Mouse (Mus musculus): ENCODE results near the gene C1qbp. TPM values are rescaled to one million over a fixed set of nuclear protein-coding genes. Genes with fewer than 3 reads are reported as not detected.
A peak's percentile ranks its signal among the peaks of the same experiment; 100 is the strongest.

Gene C1qbp
- total and polyA plus RNA-seq, 2 experiments from 2014 or later = 10.3 to 311 TPM

GRCm38 (mm10) chr11:70972586-70972985, 10.2 kb downstream of the C1qbp start:
- 66% methylated on average over 1 of the region's 1 CpGs for WGBS
- H3K27ac ChIP-seq (ENCODE audit: low read depth) = no peak overlapping the region
- no peaks in the 10 kb centered on the region for H3K9me3 ChIP-seq (replicated peaks; ENCODE audit: control insufficient read depth, low read length)
- no peak overlapping the region for H3K4me2 ChIP-seq (ENCODE audit: low read depth, low read length)
- ATAC-seq (ENCODE audit: insufficient read depth, low read depth) = no peak
- H3K27me3 ChIP-seq (ENCODE audit: control insufficient read depth, insufficient read depth, low read length) = no peaks in the 10 kb centered on the region
- no peak overlapping the region for H3K4me3 ChIP-seq (ENCODE audit: low read depth, low read length)
- DNase-seq (ENCODE audit: low spot score) = no peak
- peaks cover 9% of the 10 kb centered on the region for H3K4me1 ChIP-seq (ENCODE audit: control insufficient read depth, insufficient read depth)
- H3K9ac ChIP-seq (replicated peaks; ENCODE audit: low read depth, low read length) = no peak overlapping the region
- peaks cover 49% of the 10 kb centered on the region for H3K36me3 ChIP-seq (replicated peaks; ENCODE audit: control insufficient read depth, insufficient read depth, low read length)
- TF ChIP-seq CTCF (IDR thresholded peaks at IDR 0.05; ENCODE audit: low read depth) (no peak), EP300 (IDR thresholded peaks at IDR 0.05; ENCODE audit: low read depth) (no peak)

DNA sequence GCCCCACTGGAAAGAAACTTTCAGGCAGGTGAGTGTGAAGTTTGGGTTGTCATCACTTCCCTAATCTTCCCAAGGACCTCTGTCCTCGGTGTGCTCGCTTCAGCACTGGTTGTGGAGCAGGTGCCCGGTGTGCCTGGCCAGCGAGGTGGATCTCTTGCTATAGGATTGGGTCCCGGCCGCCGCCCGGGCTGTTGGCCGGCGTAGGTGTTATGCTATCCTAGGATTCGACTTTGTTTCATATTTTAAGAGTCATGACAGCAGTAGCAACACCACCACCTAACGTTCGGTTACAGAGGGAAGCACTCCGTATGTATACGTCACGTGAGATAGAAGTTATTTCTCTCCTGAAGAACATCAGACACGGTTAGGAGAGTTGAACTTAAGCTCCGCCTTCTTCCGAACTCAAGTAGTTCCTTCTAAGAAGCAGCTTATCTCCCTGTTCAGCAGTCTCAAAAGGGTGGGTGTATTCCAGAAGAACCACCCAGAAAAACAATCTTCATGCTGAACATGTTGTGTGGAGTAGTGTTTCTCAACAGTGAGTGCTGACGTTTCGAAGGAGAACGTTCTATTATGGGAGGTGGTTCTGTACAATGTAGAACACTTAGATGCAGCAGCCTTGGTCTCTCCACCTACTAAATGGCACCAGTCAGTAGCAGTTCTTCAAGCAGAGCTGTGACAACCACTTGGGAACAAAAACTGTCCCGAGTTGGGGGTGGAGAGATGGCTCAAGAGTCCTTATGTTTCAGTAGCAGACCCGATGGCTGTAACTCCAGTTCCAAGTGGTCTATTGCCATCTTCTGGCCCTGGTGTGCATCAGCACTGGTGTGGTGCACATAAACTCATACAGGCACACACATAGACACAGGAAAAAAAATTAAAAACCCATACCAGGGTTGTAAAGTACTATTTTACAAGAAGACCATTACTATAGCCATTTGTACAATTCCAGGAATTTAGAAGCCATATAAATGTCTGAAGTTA, 12.0 kb downstream of the C1qbp start:
- peak overlapping the region; percentile 66 for H3K9ac ChIP-seq (replicated peaks; ENCODE audit: low read depth, low read length)
- DNase-seq (ENCODE audit: low spot score) = peak; percentile 39
- peaks cover 41% of the 10 kb centered on the region for H3K36me3 ChIP-seq (replicated peaks; ENCODE audit: control insufficient read depth, insufficient read depth, low read length)
- TF ChIP-seq EP300 (IDR thresholded peaks at IDR 0.05; ENCODE audit: low read depth) (no peak; the same call in 1 of the 2 replicates), CTCF (IDR thresholded peaks at IDR 0.05; ENCODE audit: low read depth) (no peak)
- ATAC-seq (ENCODE audit: insufficient read depth, low read depth) = peak; percentile 6; the same call in 1 of the 2 replicates
- WGBS = 14% methylated on average over 24 of the region's 24 CpGs
- H3K9me3 ChIP-seq (replicated peaks; ENCODE audit: control insufficient read depth, low read length) = no peaks in the 10 kb centered on the region
- peaks cover 9% of the 10 kb centered on the region for H3K4me1 ChIP-seq (ENCODE audit: control insufficient read depth, insufficient read depth)
- H3K4me2 ChIP-seq (ENCODE audit: low read depth, low read length) = peak overlapping the region; percentile 94
- peak overlapping the region; percentile 73 for H3K27ac ChIP-seq (ENCODE audit: low read depth)
- no peaks in the 10 kb centered on the region for H3K27me3 ChIP-seq (ENCODE audit: control insufficient read depth, insufficient read depth, low read length)
- H3K4me3 ChIP-seq (ENCODE audit: low read depth, low read length) = peak overlapping the region; percentile 76

GRCm38 (mm10) chr11:70969821-70970559, 12.8 kb downstream of the C1qbp start, which contains the start of the genes Nup88 and Rpain:
Gene Nup88 (minus strand): TSS chr11:70969973.
Gene Rpain (plus strand): TSS chr11:70970213.
- H3K36me3 ChIP-seq (replicated peaks; ENCODE audit: control insufficient read depth, insufficient read depth, low read length) = peaks cover 41% of the 10 kb centered on the region
- under 1% methylated on average over 43 of the region's 43 CpGs for WGBS
- ATAC-seq (ENCODE audit: insufficient read depth, low read depth) = peak; percentile 97

DNA sequence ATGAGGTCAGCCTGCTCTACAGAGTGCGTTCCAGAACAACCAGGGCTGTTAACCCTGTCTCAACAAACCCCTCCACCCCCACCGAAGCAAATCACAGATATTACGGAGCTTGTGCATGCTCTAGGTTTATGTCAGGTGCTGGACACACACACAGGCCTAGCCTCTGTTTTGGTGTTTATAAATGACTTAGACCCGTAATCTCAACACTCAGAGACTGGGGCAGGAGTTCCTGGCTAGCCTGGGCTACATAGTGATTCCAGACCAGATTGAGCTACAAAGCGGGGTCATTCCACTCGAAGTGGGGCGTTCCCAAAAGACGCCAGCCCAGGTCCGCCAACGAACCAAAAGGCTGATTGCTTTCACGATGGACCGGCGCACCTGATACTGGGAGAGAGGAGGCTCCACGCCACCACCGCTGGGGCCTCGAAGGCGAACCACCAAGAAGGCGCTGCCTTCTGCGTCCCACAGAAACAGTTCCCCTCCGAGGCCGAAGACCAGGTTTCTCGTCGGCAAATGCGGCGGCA, 13.5 kb downstream of the C1qbp start:
- no peak for DNase-seq (ENCODE audit: low spot score)
- H3K4me2 ChIP-seq (ENCODE audit: low read depth, low read length) = peak overlapping the region; percentile 66

More at GRCm38 (mm10) chr11:70969821-70970559, 12.8 kb downstream of the C1qbp start, which contains the start of the genes Nup88 and Rpain:
- peak within 1 kb of the TSS; percentile 80 for H3K9ac ChIP-seq (replicated peaks; ENCODE audit: low read depth, low read length)
- TF ChIP-seq EP300 (IDR thresholded peaks at IDR 0.05; ENCODE audit: low read depth) (peak; percentile 34; the same call in 1 of the 2 replicates), CTCF (IDR thresholded peaks at IDR 0.05; ENCODE audit: low read depth) (no peak)
- peak; percentile 99 for DNase-seq (ENCODE audit: low spot score)
- peak within 1 kb of the TSS; percentile 94 for H3K4me2 ChIP-seq (ENCODE audit: low read depth, low read length)
- no peaks in the 10 kb centered on the region for H3K9me3 ChIP-seq (replicated peaks; ENCODE audit: control insufficient read depth, low read length)
- no peaks in the 10 kb centered on the region for H3K27me3 ChIP-seq (ENCODE audit: control insufficient read depth, insufficient read depth, low read length)
- peak within 1 kb of the TSS; percentile 88 for H3K27ac ChIP-seq (ENCODE audit: low read depth)
- H3K4me1 ChIP-seq (ENCODE audit: control insufficient read depth, insufficient read depth) = peaks cover 9% of the 10 kb centered on the region
- peak within 1 kb of the TSS; percentile 76 for H3K4me3 ChIP-seq (ENCODE audit: low read depth, low read length)

More for the DNA sequence above, 13.5 kb downstream of the C1qbp start:
- H3K27me3 ChIP-seq (ENCODE audit: control insufficient read depth, insufficient read depth, low read length) = no peaks in the 10 kb centered on the region
- peak overlapping the region; percentile 88 for H3K27ac ChIP-seq (ENCODE audit: low read depth)
- peaks cover 42% of the 10 kb centered on the region for H3K36me3 ChIP-seq (replicated peaks; ENCODE audit: control insufficient read depth, insufficient read depth, low read length)
- H3K9me3 ChIP-seq (replicated peaks; ENCODE audit: control insufficient read depth, low read length) = no peaks in the 10 kb centered on the region
- peak overlapping the region; percentile 76 for H3K4me3 ChIP-seq (ENCODE audit: low read depth, low read length)
- TF ChIP-seq EP300 (IDR thresholded peaks at IDR 0.05; ENCODE audit: low read depth) (no peak), CTCF (IDR thresholded peaks at IDR 0.05; ENCODE audit: low read depth) (no peak)
- WGBS = 0% methylated on average over 24 of the region's 25 CpGs
- peaks cover 9% of the 10 kb centered on the region for H3K4me1 ChIP-seq (ENCODE audit: control insufficient read depth, insufficient read depth)
- H3K9ac ChIP-seq (replicated peaks; ENCODE audit: low read depth, low read length) = peak overlapping the region; percentile 80
- peak; percentile 4; the same call in 1 of the 2 replicates for ATAC-seq (ENCODE audit: insufficient read depth, low read depth)

Measured in heart, postnatal 0 days (tissue).